Mouse (Mus musculus) embryo, embryonic 10 days (tissue): Measurements from ENCODE around the gene Robo1.
A peak's percentile ranks its signal among the peaks of the same experiment; 100 is the strongest.

ENCODE experiments used
- DNase-seq: peaks from one replicate; pipeline ENCODE4 v3.0.0-alpha.2; 2015; ENCODE audit warnings: low spot score

The Robo1 gene

GRCm38 (mm10) chr16:72930871-72931270 lies 622.8 kb downstream of the Robo1 start:
- no peak for DNase-seq

GRCm38 (mm10) chr16:72934908-72935307 lies 626.8 kb downstream of the Robo1 start:
- no peak for DNase-seq

GRCm38 (mm10) chr16:72937183-72937582 lies 629.1 kb downstream of the Robo1 start:
- DNase-seq = no peak

- DNase-seq = no peak
Measured at GRCm38 (mm10) chr16:72939862-72940261, 631.8 kb downstream of the Robo1 start.

GRCm38 (mm10) chr16:72940786-72941185 lies 632.7 kb downstream of the Robo1 start:
- no peak for DNase-seq

GRCm38 (mm10) chr16:72944403-72944802 lies 636.3 kb downstream of the Robo1 start:
- DNase-seq = no peak

- no peak for DNase-seq
Measured at GRCm38 (mm10) chr16:72951969-72952368, 643.9 kb downstream of the Robo1 start.

GRCm38 (mm10) chr16:72959018-72959702 lies 651.1 kb downstream of the Robo1 start:
- no peak for DNase-seq

- DNase-seq = no peak
Measured at GRCm38 (mm10) chr16:72959823-72960222, 651.7 kb downstream of the Robo1 start.

GRCm38 (mm10) chr16:72963782-72964181 lies 655.7 kb downstream of the Robo1 start:
- no peak for DNase-seq

- DNase-seq = no peak
Measured at GRCm38 (mm10) chr16:72967509-72967908, 659.4 kb downstream of the Robo1 start.

GRCm38 (mm10) chr16:72969990-72970389 lies 661.9 kb downstream of the Robo1 start:
- no peak for DNase-seq

GRCm38 (mm10) chr16:72973685-72974084 lies 665.6 kb downstream of the Robo1 start:
- no peak for DNase-seq

- DNase-seq = no peak
Measured at GRCm38 (mm10) chr16:72974681-72975080, 666.6 kb downstream of the Robo1 start.

GRCm38 (mm10) chr16:72976849-72977576 lies 668.9 kb downstream of the Robo1 start:
- DNase-seq = peak; percentile 39

- peak; percentile 84 for DNase-seq
Measured at GRCm38 (mm10) chr16:72979407-72980219, 671.5 kb downstream of the Robo1 start.

- DNase-seq = no peak
Measured at GRCm38 (mm10) chr16:72990376-72991167, 682.5 kb downstream of the Robo1 start.

GRCm38 (mm10) chr16:72993189-72993588 lies 685.1 kb downstream of the Robo1 start:
- no peak for DNase-seq

GRCm38 (mm10) chr16:72993594-72993993 lies 685.5 kb downstream of the Robo1 start:
- DNase-seq = no peak

GRCm38 (mm10) chr16:72995251-72995954 lies 687.3 kb downstream of the Robo1 start:
- peak; percentile 78 for DNase-seq

- DNase-seq = no peak
Measured at GRCm38 (mm10) chr16:72995955-72996535, 687.9 kb downstream of the Robo1 start.
